ENCODE assay signal across 10 mouse cellular contexts in genomic region chr8:123043941-123044340, GRCm38 (mm10). TPM values are rescaled to one million over a fixed set of nuclear protein-coding genes. Genes with fewer than 3 reads are reported as not detected.
A peak's percentile ranks its signal among the peaks of the same experiment; 100 is the strongest.
DNase-seq lines count a peak whose midpoint lies in the region; ATAC-seq and TF ChIP-seq lines count a peak whose summit lies in the region.
"Had no signal": no experiment of that assay in that cellular context is flagged by ENCODE, and none has a peak within 500 bp of the region (broad histone marks: within the 10 kb centered on the region; RNA-seq: fewer than 3 reads in every experiment).

No protein-coding gene starts in this region.

- DNase-seq in lung, postnatal 10 days: peak; percentile 25
- DNase-seq in lung, adult 2 months: no peak
- DNase-seq in cerebellum, adult 9-10 months: no peak
- no peak for DNase-seq in cerebellum, adult 2 months
- DNase-seq: kidney, adult 2 months; layer of hippocampus, postnatal 36 days had no signal

- 0 out of 2 replicates have a peak, but pooled peaks cover 3% of the 10 kb centered on the region for H3K36me3 ChIP-seq in forebrain, embryonic 13.5 days (ENCODE audit: poor library complexity, severe bottlenecking)
- no peaks in the 10 kb centered on the region for H3K36me3 ChIP-seq in forebrain, embryonic 15.5 days
- peaks cover 3% of the 10 kb centered on the region; the same call in 1 of the 2 replicates for H3K36me3 ChIP-seq in liver, embryonic 15.5 days (replicated peaks)
- no peaks in the 10 kb centered on the region for H3K36me3 ChIP-seq in stomach, embryonic 15.5 days

- no peak overlapping the region for H3K9ac ChIP-seq in forebrain, embryonic 13.5 days
- H3K9ac ChIP-seq in forebrain, embryonic 15.5 days (replicated peaks): no peak overlapping the region
- no peak overlapping the region for H3K9ac ChIP-seq in liver, embryonic 15.5 days
- H3K9ac ChIP-seq in stomach, embryonic 15.5 days: no peak overlapping the region

- H3K4me2 ChIP-seq in forebrain, embryonic 13.5 days: no peak overlapping the region
- no peak overlapping the region for H3K4me2 ChIP-seq in forebrain, embryonic 15.5 days (replicated peaks)
- H3K4me2 ChIP-seq in liver, embryonic 15.5 days: peak overlapping the region; percentile 84
- peak overlapping the region; percentile 5; the same call in 1 of the 2 replicates for H3K4me2 ChIP-seq in stomach, embryonic 15.5 days

- no peak for TF ChIP-seq POLR2A in lung, adult 2 months (IDR thresholded peaks at IDR 0.05; ENCODE audit: borderline replicate concordance, extremely low read depth, low read depth, low read length)
- no peak for TF ChIP-seq POLR2A in cerebellum, adult 2 months (IDR thresholded peaks at IDR 0.05; ENCODE audit: borderline replicate concordance, insufficient read depth, low read length)

- no peaks in the 10 kb centered on the region for H3K27me3 ChIP-seq in forebrain, embryonic 13.5 days
- H3K27me3 ChIP-seq in forebrain, embryonic 15.5 days: no peaks in the 10 kb centered on the region
- no peaks in the 10 kb centered on the region for H3K27me3 ChIP-seq in liver, embryonic 15.5 days
- no peaks in the 10 kb centered on the region for H3K27me3 ChIP-seq in stomach, embryonic 15.5 days (replicated peaks)
- H3K27me3 ChIP-seq in cerebellum, adult 2 months (ENCODE audit: control insufficient read depth, insufficient read depth, low read length): no peaks in the 10 kb centered on the region

- peaks cover 34% of the 10 kb centered on the region for H3K4me1 ChIP-seq in forebrain, embryonic 13.5 days
- peaks cover 37% of the 10 kb centered on the region for H3K4me1 ChIP-seq in forebrain, embryonic 15.5 days
- peaks cover 15% of the 10 kb centered on the region for H3K4me1 ChIP-seq in lung, adult 2 months (ENCODE audit: control insufficient read depth, insufficient read depth, low read length)
- H3K4me1 ChIP-seq in liver, embryonic 15.5 days (replicated peaks): peaks cover 48% of the 10 kb centered on the region
- peaks cover 14% of the 10 kb centered on the region; the same call in 1 of the 2 replicates for H3K4me1 ChIP-seq in stomach, embryonic 15.5 days
- peaks cover 12% of the 10 kb centered on the region for H3K4me1 ChIP-seq in cerebellum, adult 2 months (ENCODE audit: control insufficient read depth, insufficient read depth, low read length)

- no peak overlapping the region for H3K27ac ChIP-seq in forebrain, embryonic 13.5 days
- no peak overlapping the region for H3K27ac ChIP-seq in forebrain, embryonic 15.5 days (replicated peaks)
- peak overlapping the region; percentile 46 for H3K27ac ChIP-seq in liver, embryonic 15.5 days (replicated peaks)
- H3K27ac ChIP-seq in stomach, embryonic 15.5 days: no peak overlapping the region
- H3K27ac ChIP-seq in cerebellum, adult 2 months (ENCODE audit: insufficient read depth, low read length): no peak overlapping the region

- 94% methylated on average over 3 of the region's 3 CpGs for WGBS in forebrain, embryonic 13.5 days
- 91% methylated on average over 3 of the region's 3 CpGs for WGBS in forebrain, embryonic 15.5 days
- WGBS in lung, adult 2 months: 48% methylated on average over 3 of the region's 3 CpGs
- WGBS in liver, embryonic 15.5 days (ENCODE audit: insufficient replicate concordance): 73% methylated on average over 3 of the region's 3 CpGs
- WGBS in stomach, embryonic 15.5 days: 86% methylated on average over 3 of the region's 3 CpGs
- WGBS in cerebellum, adult 2 months: 82% methylated on average over 3 of the region's 3 CpGs

- no peak for TF ChIP-seq CTCF in lung, adult 2 months (IDR thresholded peaks at IDR 0.05; ENCODE audit: insufficient read depth, low read length)
- TF ChIP-seq CTCF in cerebellum, adult 2 months (IDR thresholded peaks at IDR 0.05; ENCODE audit: borderline replicate concordance, insufficient read depth, low read depth, low read length): no peak

- no peaks in the 10 kb centered on the region for H3K9me3 ChIP-seq in forebrain, embryonic 13.5 days (replicated peaks)
- no peaks in the 10 kb centered on the region for H3K9me3 ChIP-seq in forebrain, embryonic 15.5 days
- no peaks in the 10 kb centered on the region for H3K9me3 ChIP-seq in liver, embryonic 15.5 days (replicated peaks)
- no peaks in the 10 kb centered on the region for H3K9me3 ChIP-seq in stomach, embryonic 15.5 days

- ATAC-seq in forebrain, embryonic 13.5 days: no peak
- ATAC-seq in forebrain, embryonic 15.5 days (replicated peaks): no peak
- ATAC-seq in liver, embryonic 15.5 days (ENCODE audit: insufficient read depth): no peak
- no peak for ATAC-seq in stomach, embryonic 15.5 days (ENCODE audit: insufficient read depth, low FRiP score, low read depth)

- peak overlapping the region; percentile 98; the same call in 1 of the 2 replicates for H3K4me3 ChIP-seq in forebrain, embryonic 13.5 days
- no peak overlapping the region for H3K4me3 ChIP-seq in forebrain, embryonic 15.5 days
- no peak overlapping the region for H3K4me3 ChIP-seq in lung, adult 2 months (replicated peaks; ENCODE audit: extremely low read depth, low read depth, low read length)
- H3K4me3 ChIP-seq in liver, embryonic 15.5 days (replicated peaks): peak overlapping the region; percentile 100
- no peak overlapping the region for H3K4me3 ChIP-seq in stomach, embryonic 15.5 days (replicated peaks)
- no peak overlapping the region for H3K4me3 ChIP-seq in cerebellum, adult 2 months (replicated peaks; ENCODE audit: insufficient read depth, low read depth, low read length)

RNA-seq across cellular contexts. Expression of gene Ankrd11, which starts 1.9 kb away (rescaled TPM):
- 34.3 and 35.6 TPM in 2 replicates for polyA plus RNA-seq in forebrain, embryonic 13.5 days (2015; fragmentation: Nextera tagmentation; extraction: Ambion mirVana)
- 53.3 and 76.2 TPM in 2 replicates for polyA plus RNA-seq in forebrain, embryonic 15.5 days (2015; fragmentation: Nextera tagmentation; extraction: Ambion mirVana)
- polyA plus RNA-seq in lung, adult 2 months (2012; rRNA removed): 48.7 and 67.5 TPM in 2 replicates
- 18.1 and 20.8 TPM in 2 replicates for polyA plus RNA-seq in liver, embryonic 15.5 days (2015; fragmentation: Nextera tagmentation; extraction: Ambion mirVana)
- polyA plus RNA-seq in stomach, embryonic 15.5 days (2015; fragmentation: Nextera tagmentation; extraction: Ambion mirVana): 63.9 and 67.3 TPM in 2 replicates
- 104 and 105 TPM in 2 replicates for polyA plus RNA-seq in cerebellum, adult 2 months (2012; rRNA removed)

RNA-seq across cellular contexts. Expression of gene Spg7, which starts 18.8 kb away (rescaled TPM):
- polyA plus RNA-seq in forebrain, embryonic 13.5 days (2015; fragmentation: Nextera tagmentation; extraction: Ambion mirVana): 45.1 and 47.3 TPM in 2 replicates
- polyA plus RNA-seq in forebrain, embryonic 15.5 days (2015; fragmentation: Nextera tagmentation; extraction: Ambion mirVana): 47.0 and 47.2 TPM in 2 replicates
- polyA plus RNA-seq in lung, adult 2 months (2012; rRNA removed): 71.1 and 85.5 TPM in 2 replicates
- polyA plus RNA-seq in liver, embryonic 15.5 days (2015; fragmentation: Nextera tagmentation; extraction: Ambion mirVana): 20.8 and 21.2 TPM in 2 replicates
- polyA plus RNA-seq in stomach, embryonic 15.5 days (2015; fragmentation: Nextera tagmentation; extraction: Ambion mirVana): 48.2 and 50.7 TPM in 2 replicates
- polyA plus RNA-seq in cerebellum, adult 2 months (2012; rRNA removed): 103 and 104 TPM in 2 replicates

RNA-seq across cellular contexts. Expression of gene Rpl13, which starts 58.2 kb away (rescaled TPM):
- polyA plus RNA-seq in forebrain, embryonic 13.5 days (2015; fragmentation: Nextera tagmentation; extraction: Ambion mirVana): 917 and 1,023 TPM in 2 replicates
- 886 and 899 TPM in 2 replicates for polyA plus RNA-seq in forebrain, embryonic 15.5 days (2015; fragmentation: Nextera tagmentation; extraction: Ambion mirVana)
- polyA plus RNA-seq in lung, adult 2 months (2012; rRNA removed): 1,500 and 2,209 TPM in 2 replicates
- polyA plus RNA-seq in liver, embryonic 15.5 days (2015; fragmentation: Nextera tagmentation; extraction: Ambion mirVana): 785 TPM in 2 replicates
- polyA plus RNA-seq in stomach, embryonic 15.5 days (2015; fragmentation: Nextera tagmentation; extraction: Ambion mirVana): 1,122 and 1,488 TPM in 2 replicates
- polyA plus RNA-seq in cerebellum, adult 2 months (2012; rRNA removed): 829 and 864 TPM in 2 replicates

Comparison
In these comparisons a context has a peak if more than half of its experiments do, and no peak if none do; other contexts are left out.
1. H3K4me3 ChIP-seq: peak in forebrain, embryonic 13.5 days (single experiment) and liver, embryonic 15.5 days (single experiment); none in forebrain, embryonic 15.5 days (single experiment), lung, adult 2 months (single experiment), stomach, embryonic 15.5 days (single experiment) and cerebellum, adult 2 months (single experiment).
2. H3K4me2 ChIP-seq: peak in liver, embryonic 15.5 days (single experiment) and stomach, embryonic 15.5 days (single experiment); none in forebrain, embryonic 13.5 days (single experiment) and forebrain, embryonic 15.5 days (single experiment).